Mouse (Mus musculus): Measurements from ENCODE around the gene Tctex1d2.
"Not testable (repeated sequence)": the region's sequence is repeated elsewhere in the genome, so short reads cannot be mapped to it uniquely, and the experiment has no call there.

- not testable (repeated sequence) for TF ChIP-seq CTCF (conservative IDR thresholded peaks at IDR 0.05; ENCODE audit: insufficient read depth, insufficient read length, low read depth, low read length); POLR2A (IDR thresholded peaks at IDR 0.05; ENCODE audit: low read depth, low read length)
These were observed 25.1 kb downstream of the Tctex1d2 start for GRCm38 (mm10) chr16:32444615-32445014.

Data from kidney, adult 2 months (tissue).